Mouse (Mus musculus): Measurements from ENCODE around the gene Rabgap1l.

The Rabgap1l gene

GRCm38 (mm10) chr1:160371696-160372095 is 421.3 kb downstream of the Rabgap1l start:
- DNase-seq: no peak

- DNase-seq: no peak
Observed at GRCm38 (mm10) chr1:160370552-160370951, 422.5 kb downstream of the Rabgap1l start.

GRCm38 (mm10) chr1:160366615-160367014 is 426.4 kb downstream of the Rabgap1l start:
- no peak for DNase-seq

GRCm38 (mm10) chr1:160357268-160357667 is 435.7 kb downstream of the Rabgap1l start:
- no peak for DNase-seq

- DNase-seq: no peak
Observed at GRCm38 (mm10) chr1:160353732-160354455, 439.1 kb downstream of the Rabgap1l start.

GRCm38 (mm10) chr1:160352309-160352708 is 440.7 kb downstream of the Rabgap1l start:
- no peak for DNase-seq

- peak; percentile 41 for DNase-seq
Observed at GRCm38 (mm10) chr1:160351880-160352234, 441.2 kb downstream of the Rabgap1l start.

- no peak for DNase-seq
Observed at GRCm38 (mm10) chr1:160351146-160351879, 441.7 kb downstream of the Rabgap1l start.

GRCm38 (mm10) chr1:160340653-160341052 is 452.4 kb downstream of the Rabgap1l start:
- no peak for DNase-seq

- no peak for DNase-seq
Observed at GRCm38 (mm10) chr1:160339374-160339773, 453.6 kb downstream of the Rabgap1l start.

- DNase-seq: no peak
Observed at GRCm38 (mm10) chr1:160334791-160335190, 458.2 kb downstream of the Rabgap1l start.

GRCm38 (mm10) chr1:160330828-160331227 is 462.2 kb downstream of the Rabgap1l start:
- DNase-seq: no peak

GRCm38 (mm10) chr1:160330222-160330621 is 462.8 kb downstream of the Rabgap1l start:
- no peak for DNase-seq

GRCm38 (mm10) chr1:160329788-160330187 is 463.2 kb downstream of the Rabgap1l start:
- no peak for DNase-seq

GRCm38 (mm10) chr1:160327531-160327930 is 465.5 kb downstream of the Rabgap1l start:
- no peak for DNase-seq

- DNase-seq: peak; percentile 33
Observed at GRCm38 (mm10) chr1:160325542-160325941, 467.5 kb downstream of the Rabgap1l start.

GRCm38 (mm10) chr1:160320690-160321089 is 472.3 kb downstream of the Rabgap1l start:
- no peak for DNase-seq

- DNase-seq: no peak
Observed at GRCm38 (mm10) chr1:160318057-160318725, 474.8 kb downstream of the Rabgap1l start.

GRCm38 (mm10) chr1:160316239-160316638 is 476.8 kb downstream of the Rabgap1l start:
- DNase-seq: no peak

- DNase-seq: no peak
Observed at GRCm38 (mm10) chr1:160312658-160313057, 480.4 kb downstream of the Rabgap1l start.

- DNase-seq: no peak
Observed at GRCm38 (mm10) chr1:160311861-160312260, 481.1 kb downstream of the Rabgap1l start.

- DNase-seq: no peak
Observed at GRCm38 (mm10) chr1:160309951-160310350, 483.1 kb downstream of the Rabgap1l start.

- peak; percentile 45 for DNase-seq
Observed at GRCm38 (mm10) chr1:160308996-160309395, 484.0 kb downstream of the Rabgap1l start.

GRCm38 (mm10) chr1:160308498-160308897 is 484.5 kb downstream of the Rabgap1l start:
- DNase-seq: no peak
